Mouse (Mus musculus): ENCODE measurements around the gene 1810009A15Rik. TPM values are rescaled to one million over a fixed set of nuclear protein-coding genes. Genes with fewer than 3 reads are reported as not detected.
A peak's percentile ranks its signal among the peaks of the same experiment; 100 is the strongest.

The 1810009A15Rik gene
- polyA plus RNA-seq, 2 experiments = 52.7 to 70.8 TPM

- Histone ChIP-seq H3K4me2 (ENCODE audit: low read depth) (peak within 1 kb of the TSS; percentile 76), H3K36me3 (replicated peaks; ENCODE audit: control insufficient read depth, insufficient read depth, low read depth) (peaks cover 21% of the 10 kb centered on the region), H3K27me3 (ENCODE audit: control insufficient read depth, insufficient read depth, low read length) (no peaks in the 10 kb centered on the region), H3K4me1 (replicated peaks; ENCODE audit: control insufficient read depth in 2 of 2, insufficient read depth in 2 of 2, low read length in 1 of 2) (peaks cover 8 to 23% of the 10 kb centered on the region in 2 experiments), H3K4me3 (ENCODE audit: insufficient read depth in 1 of 2, low read depth in 2 of 2, low read length in 2 of 2) (peak within 1 kb of the TSS; percentile 75 to 85), H3K27ac (peak within 1 kb of the TSS; percentile 49), H3K9me3 (ENCODE audit: control insufficient read depth, low read length) (no peaks in the 10 kb centered on the region), H3K9ac (replicated peaks) (peak within 1 kb of the TSS; percentile 91)
- TF ChIP-seq CTCF (IDR thresholded peaks at IDR 0.05; ENCODE audit: low read depth) = peak; percentile 43
- no peak; the same call in 1 of the 2 replicates for TF ChIP-seq EP300 (IDR thresholded peaks at IDR 0.05; ENCODE audit: low read depth)
- under 1% methylated on average over 53 of the region's 53 CpGs for WGBS (ENCODE audit: insufficient replicate concordance)
- DNase-seq (ENCODE audit: low read depth in 3 of 3, low spot score in 3 of 3) = peak; percentile 94 to 96 (median 96)
- peak; percentile 98 for ATAC-seq (ENCODE audit: insufficient read depth)
Observed at GRCm38 (mm10) chr19:8897865-8898495, 9.3 kb downstream of the 1810009A15Rik start, which contains the start of gene Ganab. Gene Ganab, plus strand, starts transcription at chr19:8898071.

GRCm38 (mm10) chr19:8898576-8898975 lies 9.9 kb downstream of the 1810009A15Rik start:
- Histone ChIP-seq H3K27me3 (ENCODE audit: control insufficient read depth, insufficient read depth, low read length) (no peaks in the 10 kb centered on the region), H3K4me2 (ENCODE audit: low read depth) (peak overlapping the region; percentile 76), H3K27ac (peak overlapping the region; percentile 40), H3K36me3 (replicated peaks; ENCODE audit: control insufficient read depth, insufficient read depth, low read depth) (peaks cover 27% of the 10 kb centered on the region), H3K9ac (replicated peaks) (peak overlapping the region; percentile 91), H3K9me3 (ENCODE audit: control insufficient read depth, low read length) (no peaks in the 10 kb centered on the region), H3K4me1 (replicated peaks; ENCODE audit: control insufficient read depth in 2 of 2, insufficient read depth in 2 of 2, low read length in 1 of 2) (peaks cover 8 to 23% of the 10 kb centered on the region in 2 experiments), H3K4me3 (ENCODE audit: insufficient read depth in 1 of 2, low read depth in 2 of 2, low read length in 2 of 2) (peak overlapping the region; percentile 75 to 85)
- ATAC-seq (ENCODE audit: insufficient read depth) (no peak), DNase-seq (ENCODE audit: low read depth in 3 of 3, low spot score in 3 of 3) (no peak)
- 2% methylated on average over 13 of the region's 13 CpGs for WGBS (ENCODE audit: insufficient replicate concordance)
- TF ChIP-seq CTCF (IDR thresholded peaks at IDR 0.05; ENCODE audit: low read depth) (no peak), EP300 (IDR thresholded peaks at IDR 0.05; ENCODE audit: low read depth) (no peak)

DNA sequence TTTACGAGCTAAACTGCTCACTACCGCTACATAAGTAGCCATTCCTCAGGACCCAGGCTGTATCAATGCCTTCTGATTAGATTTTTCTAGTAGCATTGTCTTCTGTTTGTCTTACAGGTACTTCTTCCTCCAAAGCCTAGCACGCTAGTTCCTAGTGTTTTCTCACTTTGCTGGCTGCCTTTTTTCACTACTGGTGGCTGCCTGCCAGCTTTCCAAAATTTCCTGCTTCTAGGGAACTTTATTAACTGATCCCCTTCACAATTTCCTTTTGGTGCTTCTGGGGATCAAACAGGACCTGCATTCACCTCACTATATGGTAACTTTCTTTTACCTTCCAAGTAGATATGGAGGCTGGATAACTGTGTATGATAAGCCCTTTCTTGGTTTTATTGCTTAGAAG lies 10.4 kb downstream of the 1810009A15Rik start:
- H3K9me3 ChIP-seq (ENCODE audit: control insufficient read depth, low read length) = no peaks in the 10 kb centered on the region
- no peaks in the 10 kb centered on the region for H3K27me3 ChIP-seq (ENCODE audit: control insufficient read depth, insufficient read depth, low read length)
- 33% methylated on average over 3 of the region's 3 CpGs for WGBS (ENCODE audit: insufficient replicate concordance)
- no peak overlapping the region; the same call in 1 of the 2 replicates for H3K27ac ChIP-seq
- peaks cover 8 to 20% of the 10 kb centered on the region in 2 experiments for H3K4me1 ChIP-seq (replicated peaks; ENCODE audit: control insufficient read depth in 2 of 2, insufficient read depth in 2 of 2, low read length in 1 of 2)
- peak overlapping the region; percentile 91 for H3K9ac ChIP-seq (replicated peaks)
- TF ChIP-seq CTCF (IDR thresholded peaks at IDR 0.05; ENCODE audit: low read depth) (no peak), EP300 (IDR thresholded peaks at IDR 0.05; ENCODE audit: low read depth) (no peak)
- ATAC-seq (ENCODE audit: insufficient read depth) (no peak), DNase-seq (ENCODE audit: low read depth in 3 of 3, low spot score in 3 of 3) (no peak)
- H3K36me3 ChIP-seq (replicated peaks; ENCODE audit: control insufficient read depth, insufficient read depth, low read depth) = peaks cover 30% of the 10 kb centered on the region
- H3K4me2 ChIP-seq (ENCODE audit: low read depth) = peak overlapping the region; percentile 76
- peak overlapping the region; percentile 75 to 85 for H3K4me3 ChIP-seq (ENCODE audit: insufficient read depth in 1 of 2, low read depth in 2 of 2, low read length in 2 of 2)

DNA sequence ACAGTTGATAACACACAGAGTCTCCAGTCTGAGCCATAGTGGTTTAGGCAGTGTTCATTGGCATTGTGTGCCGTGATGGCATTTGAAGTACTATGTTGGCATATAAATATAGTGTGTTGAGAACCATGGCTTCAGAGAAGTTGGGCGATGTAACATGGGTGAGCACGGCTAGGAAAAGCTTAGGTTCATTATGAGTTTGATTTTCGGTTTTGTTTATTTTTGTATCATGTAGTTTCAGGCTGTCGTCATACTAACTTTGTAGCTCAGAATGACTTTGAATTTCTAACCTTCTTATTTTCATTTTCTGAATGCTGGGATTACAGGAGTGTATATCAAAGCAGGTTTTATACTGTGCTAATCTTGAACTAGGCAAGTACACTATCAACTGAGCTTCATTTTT lies 14.8 kb downstream of the 1810009A15Rik start:
- no peak for DNase-seq (ENCODE audit: low read depth in 3 of 3, low spot score in 3 of 3)
- ATAC-seq (ENCODE audit: insufficient read depth) = no peak
- 87% methylated on average over 5 of the region's 5 CpGs for WGBS (ENCODE audit: insufficient replicate concordance)

DNA sequence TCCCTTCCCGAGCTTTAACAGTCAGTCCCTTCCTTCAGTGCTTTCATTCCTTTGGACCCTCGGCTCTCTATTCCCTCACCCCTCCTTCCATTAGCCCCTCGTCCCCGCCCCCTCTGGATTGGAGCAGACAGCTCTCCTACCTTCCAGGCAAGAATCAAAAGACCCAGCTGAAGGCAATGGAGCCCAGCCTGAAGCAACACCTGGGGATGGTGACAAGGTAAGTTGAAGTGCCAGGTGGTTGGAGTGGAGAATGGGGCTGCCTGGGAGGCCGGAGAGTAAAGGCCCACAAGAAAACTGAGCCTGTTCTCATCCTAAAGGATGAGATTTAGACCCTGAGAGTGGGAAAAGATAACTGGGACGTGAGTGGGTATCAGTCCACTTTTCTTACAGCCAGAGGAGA lies 19.9 kb downstream of the 1810009A15Rik start:
- TF ChIP-seq EP300 (IDR thresholded peaks at IDR 0.05; ENCODE audit: low read depth) (no peak), CTCF (IDR thresholded peaks at IDR 0.05; ENCODE audit: low read depth) (no peak)

More for the DNA sequence above, 14.8 kb downstream of the 1810009A15Rik start:
- H3K27ac ChIP-seq = no peak overlapping the region
- H3K4me1 ChIP-seq (replicated peaks; ENCODE audit: control insufficient read depth in 2 of 2, insufficient read depth in 2 of 2, low read length in 1 of 2) = peaks cover 8 to 11% of the 10 kb centered on the region in 2 experiments
- no peaks in the 10 kb centered on the region for H3K9me3 ChIP-seq (ENCODE audit: control insufficient read depth, low read length)
- no peak overlapping the region for H3K4me3 ChIP-seq (ENCODE audit: insufficient read depth in 1 of 2, low read depth in 2 of 2, low read length in 2 of 2)
- no peak overlapping the region for H3K9ac ChIP-seq (replicated peaks)
- TF ChIP-seq EP300 (IDR thresholded peaks at IDR 0.05; ENCODE audit: low read depth) = no peak
- no peak for TF ChIP-seq CTCF (IDR thresholded peaks at IDR 0.05; ENCODE audit: low read depth)
- no peak overlapping the region for H3K4me2 ChIP-seq (ENCODE audit: low read depth)
- H3K27me3 ChIP-seq (ENCODE audit: control insufficient read depth, insufficient read depth, low read length) = no peaks in the 10 kb centered on the region
- H3K36me3 ChIP-seq (replicated peaks; ENCODE audit: control insufficient read depth, insufficient read depth, low read depth) = peaks cover 54% of the 10 kb centered on the region

More for the DNA sequence above, 19.9 kb downstream of the 1810009A15Rik start:
- no peaks in the 10 kb centered on the region for H3K9me3 ChIP-seq (ENCODE audit: control insufficient read depth, low read length)
- no peak overlapping the region for H3K4me2 ChIP-seq (ENCODE audit: low read depth)
- H3K36me3 ChIP-seq (replicated peaks; ENCODE audit: control insufficient read depth, insufficient read depth, low read depth) = peaks cover 94% of the 10 kb centered on the region
- no peak for DNase-seq (ENCODE audit: low read depth in 3 of 3, low spot score in 3 of 3)
- H3K9ac ChIP-seq (replicated peaks) = no peak overlapping the region
- H3K27ac ChIP-seq = no peak overlapping the region
- H3K4me1 ChIP-seq (replicated peaks; ENCODE audit: control insufficient read depth in 2 of 2, insufficient read depth in 2 of 2, low read length in 1 of 2) = no peaks in the 10 kb centered on the region
- no peak for ATAC-seq (ENCODE audit: insufficient read depth)
- 72% methylated on average over 6 of the region's 6 CpGs for WGBS (ENCODE audit: insufficient replicate concordance)
- no peak overlapping the region for H3K4me3 ChIP-seq (ENCODE audit: insufficient read depth in 1 of 2, low read depth in 2 of 2, low read length in 2 of 2)
- H3K27me3 ChIP-seq (ENCODE audit: control insufficient read depth, insufficient read depth, low read length) = no peaks in the 10 kb centered on the region

Data from liver, embryonic 14.5 days (tissue).